Mouse (Mus musculus) G1E (cell line): ENCODE data around the gene Sgcd. TPM values are rescaled to one million over a fixed set of nuclear protein-coding genes. Genes with fewer than 3 reads are reported as not detected.

Experiments used
- ATAC-seq: 2 replicates; pipeline ENCODE4 v1.8.0; 2016; ENCODE audit warnings: mild to moderate bottlenecking; ENCODE audit not compliant: insufficient number of reproducible peaks, poor library complexity, low FRiP score, severe bottlenecking; ENCODE audit errors: extremely low read depth
- DNase-seq: peaks from one replicate; pipeline ENCODE4 v3.0.0; 2012; ENCODE audit warnings: low spot score
- H3K27me3 ChIP-seq: 2 replicates; pipeline ENCODE4 v1.6.1; 2012; ENCODE audit warnings: mild to moderate bottlenecking, low read length, inconsistent platforms; ENCODE audit not compliant: insufficient read depth
- H3K36me3 ChIP-seq: replicated peaks from 2 replicates; pipeline ENCODE3; 2012; ENCODE audit warnings: mild to moderate bottlenecking, inconsistent platforms
- H3K4me1 ChIP-seq: 2 replicates; pipeline ENCODE4 v1.6.1; 2012; ENCODE audit warnings: low read depth, low read length, inconsistent platforms, mixed read lengths; ENCODE audit not compliant: insufficient read depth
- H3K4me3 ChIP-seq: 2 replicates; pipeline ENCODE4 v1.5.1; 2012; ENCODE audit warnings: low read depth, mild to moderate bottlenecking, inconsistent platforms, low read length, moderate library complexity, mixed read lengths
- H3K9me3 ChIP-seq: replicated peaks from 2 replicates; pipeline ENCODE4 v1.6.1; 2012; ENCODE audit warnings: inconsistent platforms
- CTCF ChIP-seq: IDR thresholded peaks from 2 replicates; pipeline ENCODE4 v1.5.1; 2012; ENCODE audit warnings: low read depth, low read length, inconsistent platforms, mixed read lengths
- GATA1 ChIP-seq: IDR thresholded peaks from 2 replicates; pipeline ENCODE4 v1.6.1; 2012; ENCODE audit warnings: borderline replicate concordance, low read length, inconsistent platforms, mixed read lengths
- GATA2 ChIP-seq: IDR thresholded peaks from 2 replicates; pipeline ENCODE4 v1.6.1; 2012; ENCODE audit warnings: low read depth, low read length, inconsistent platforms, borderline replicate concordance
- POLR2AphosphoS5 ChIP-seq: IDR thresholded peaks from 2 replicates; pipeline ENCODE4 v1.6.1; 2012; ENCODE audit warnings: low read depth, low read length, inconsistent platforms; ENCODE audit not compliant: insufficient replicate concordance
- TAL1 ChIP-seq: conservative IDR thresholded peaks from 2 replicates; pipeline ENCODE4 v1.6.1; 2012; ENCODE audit warnings: low read depth, low read length, inconsistent platforms, mixed read lengths
- polyA plus RNA-seq: library from polyadenylated mRNA; stranded (reverse); fragments of >175 nt; gene quantifications from 2 replicates; pipeline ENCODE4 v1.2.3, GENCODE M21; 2012
- total RNA-seq, 2 experiments: library from RNA; stranded (forward) in 1 of 2; stranded (reverse) in 1 of 2; fragments of 200-1000 nt in 1 of 2; fragments of >200 nt in 1 of 2; fragmentation: Nextera tagmentation in 1 of 2; gene quantifications; 2 replicates each; pipeline ENCODE4 v1.2.3; 2014 to 2017

The Sgcd gene
- total and polyA plus RNA-seq, 3 experiments, result 0.05 TPM; not detected in 2

DNA sequence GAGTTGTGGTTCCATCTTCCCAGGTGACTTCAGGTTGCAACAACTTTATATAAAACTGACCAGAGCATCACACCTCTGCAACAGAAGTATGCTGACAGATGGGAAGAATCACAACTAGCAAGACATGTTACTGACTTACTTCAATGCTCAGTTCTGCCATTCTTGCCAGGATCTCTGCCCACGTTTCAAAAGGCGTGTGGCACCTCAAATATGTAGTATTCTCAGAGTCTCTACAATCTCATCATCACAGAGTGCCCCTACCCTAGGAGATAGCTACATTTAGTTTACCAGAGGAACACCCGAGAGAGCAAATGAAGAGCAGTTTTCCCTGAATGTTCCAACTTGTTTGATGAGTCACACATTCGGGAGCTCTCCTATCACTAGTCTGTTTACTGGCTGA, 229.8 kb downstream of the Sgcd start:
- ATAC-seq (no peak), DNase-seq (no peak)
- TF ChIP-seq CTCF (no peak), TAL1 (no peak), POLR2AphosphoS5 (no peak), GATA1 (no peak), GATA2 (no peak)

GRCm38 (mm10) chr11:47742806-47743205, 246.0 kb downstream of the Sgcd start:
- no peaks in the 10 kb centered on the region for H3K9me3 ChIP-seq
- no peaks in the 10 kb centered on the region for H3K36me3 ChIP-seq
- no peaks in the 10 kb centered on the region for H3K4me1 ChIP-seq
- DNase-seq (no peak), ATAC-seq (no peak)
- no peaks in the 10 kb centered on the region for H3K27me3 ChIP-seq
- no peak for TF ChIP-seq GATA2
- TF ChIP-seq POLR2AphosphoS5, result no peak
- no peak overlapping the region for H3K4me3 ChIP-seq

More for the DNA sequence above, 229.8 kb downstream of the Sgcd start:
- no peaks in the 10 kb centered on the region for H3K4me1 ChIP-seq
- H3K4me3 ChIP-seq, result no peak overlapping the region
- no peaks in the 10 kb centered on the region for H3K9me3 ChIP-seq
- no peaks in the 10 kb centered on the region for H3K36me3 ChIP-seq
- H3K27me3 ChIP-seq, result no peaks in the 10 kb centered on the region

- ATAC-seq, result no peak
- H3K4me3 ChIP-seq, result no peak overlapping the region
- no peaks in the 10 kb centered on the region for H3K36me3 ChIP-seq
- H3K27me3 ChIP-seq, result no peaks in the 10 kb centered on the region
- no peak for DNase-seq
- TF ChIP-seq CTCF (no peak), GATA1 (no peak), POLR2AphosphoS5 (no peak), GATA2 (no peak), TAL1 (no peak)
- no peaks in the 10 kb centered on the region for H3K4me1 ChIP-seq
- no peaks in the 10 kb centered on the region for H3K9me3 ChIP-seq
These were observed 283.6 kb downstream of the Sgcd start for GRCm38 (mm10) chr11:47704930-47705787.

DNA sequence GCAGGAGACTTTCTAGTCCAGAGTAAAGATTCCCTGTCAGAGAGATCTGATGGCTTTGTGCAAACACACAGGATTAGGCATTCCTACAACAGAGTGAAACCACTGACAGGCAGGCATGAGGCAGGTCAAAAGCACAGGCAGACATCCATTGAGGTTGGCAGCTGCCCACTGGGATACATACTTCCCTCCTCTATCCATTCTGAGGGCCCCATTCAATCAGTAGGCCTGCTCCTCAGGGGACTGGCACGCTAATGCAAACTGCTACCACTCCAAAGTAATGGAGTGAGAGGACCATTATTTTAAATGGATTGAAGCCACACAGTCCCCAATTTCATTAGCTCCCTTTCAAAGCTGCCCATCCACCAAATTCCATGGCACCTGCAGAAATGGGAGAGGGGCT, 293.2 kb downstream of the Sgcd start:
- ATAC-seq (no peak), DNase-seq (no peak)
- TF ChIP-seq POLR2AphosphoS5 (no peak), GATA1 (no peak), TAL1 (no peak), CTCF (no peak), GATA2 (no peak)
- Histone ChIP-seq H3K36me3 (no peaks in the 10 kb centered on the region), H3K27me3 (no peaks in the 10 kb centered on the region), H3K4me3 (no peak overlapping the region), H3K4me1 (no peaks in the 10 kb centered on the region), H3K9me3 (no peaks in the 10 kb centered on the region)

GRCm38 (mm10) chr11:47658135-47658534, 330.6 kb downstream of the Sgcd start:
- Histone ChIP-seq H3K9me3 (no peaks in the 10 kb centered on the region), H3K4me3 (no peak overlapping the region), H3K27me3 (no peaks in the 10 kb centered on the region), H3K36me3 (no peaks in the 10 kb centered on the region), H3K4me1 (no peaks in the 10 kb centered on the region)
- no peak for ATAC-seq
- DNase-seq, result no peak
- no peak for TF ChIP-seq GATA1
- TF ChIP-seq CTCF, result peak; percentile 65
- no peak for TF ChIP-seq POLR2AphosphoS5
- no peak for TF ChIP-seq GATA2
- TF ChIP-seq TAL1, result no peak

DNA sequence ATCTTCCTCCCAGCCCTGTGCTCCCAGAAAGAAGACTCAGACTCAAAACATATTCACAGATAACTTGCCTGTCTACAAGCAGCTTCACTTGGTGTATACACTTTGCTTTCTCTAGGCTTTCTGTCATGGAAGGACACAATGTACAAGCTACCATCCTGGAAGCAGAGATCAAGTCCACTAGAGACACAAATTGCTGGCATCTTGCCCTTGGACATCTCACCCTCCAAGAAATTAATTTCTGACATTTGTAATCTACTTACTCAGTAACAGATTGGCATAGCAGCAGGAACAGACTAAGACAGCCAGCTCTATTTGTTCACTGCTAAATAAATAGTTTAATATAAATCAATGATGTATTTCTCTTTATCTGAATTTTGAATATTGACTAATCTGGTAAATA, 342.9 kb downstream of the Sgcd start:
- DNase-seq (no peak), ATAC-seq (no peak)
- no peak for TF ChIP-seq POLR2AphosphoS5
- no peak for TF ChIP-seq GATA2
- TF ChIP-seq TAL1, result no peak
- TF ChIP-seq GATA1, result no peak
- no peak for TF ChIP-seq CTCF
- Histone ChIP-seq H3K36me3 (no peaks in the 10 kb centered on the region), H3K9me3 (no peaks in the 10 kb centered on the region), H3K27me3 (no peaks in the 10 kb centered on the region), H3K4me1 (no peaks in the 10 kb centered on the region), H3K4me3 (no peak overlapping the region)
